Mouse (Mus musculus): ENCODE measurements at regions not wholly inside any gene's neighbourhood (a gene's known extent, or its start where the extent isn't known, plus 50 kb on each side); places are given as distances from the start of the nearest gene placed in this dataset.

- no peak for DNase-seq (ENCODE audit: low spot score in 2 of 2)
Observed at GRCm38 (mm10) chr12:16477572-16477971, 133.2 kb downstream of the Lpin1 start.

- peak in 1 of 2 experiments; percentile 6 for DNase-seq (ENCODE audit: low spot score in 2 of 2)
Observed at GRCm38 (mm10) chr12:16474361-16475080, 136.2 kb downstream of the Lpin1 start.

- DNase-seq (ENCODE audit: low spot score in 2 of 2), result no peak
Observed at GRCm38 (mm10) chr12:16457419-16457818, 153.3 kb downstream of the Lpin1 start.

DNA sequence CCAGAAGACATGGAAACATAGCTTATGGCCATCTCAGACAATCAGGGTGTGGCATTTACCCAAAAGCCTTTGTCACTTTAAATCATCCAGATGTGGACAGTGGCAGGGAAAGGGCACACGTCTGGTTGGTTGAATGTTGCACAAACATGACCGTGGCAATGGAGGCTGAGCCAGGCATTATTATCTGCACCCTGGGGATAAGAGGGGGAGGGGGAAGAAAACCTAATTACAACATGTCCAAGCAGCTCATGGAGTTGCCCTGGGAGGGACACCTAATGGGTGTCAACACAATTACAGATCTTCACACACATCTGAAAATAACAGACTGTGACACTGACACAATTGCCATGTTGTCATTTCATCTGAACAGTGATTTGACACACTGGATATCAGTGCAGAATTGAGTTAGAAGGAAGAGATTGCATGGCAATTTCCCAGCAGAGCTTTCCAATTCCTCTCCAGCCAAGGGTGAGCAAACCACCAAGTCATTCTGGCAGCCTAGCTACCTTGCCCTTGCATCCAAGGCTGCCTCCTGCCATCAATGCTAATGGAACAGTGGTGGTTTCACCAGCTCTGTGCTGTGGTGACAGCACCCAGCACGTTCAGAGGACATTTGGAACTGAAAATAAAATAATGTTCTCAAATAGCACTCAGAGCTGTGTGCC lies 159.9 kb downstream of the Lpin1 start:
- DNase-seq (ENCODE audit: low spot score in 2 of 2), result no peak

DNA sequence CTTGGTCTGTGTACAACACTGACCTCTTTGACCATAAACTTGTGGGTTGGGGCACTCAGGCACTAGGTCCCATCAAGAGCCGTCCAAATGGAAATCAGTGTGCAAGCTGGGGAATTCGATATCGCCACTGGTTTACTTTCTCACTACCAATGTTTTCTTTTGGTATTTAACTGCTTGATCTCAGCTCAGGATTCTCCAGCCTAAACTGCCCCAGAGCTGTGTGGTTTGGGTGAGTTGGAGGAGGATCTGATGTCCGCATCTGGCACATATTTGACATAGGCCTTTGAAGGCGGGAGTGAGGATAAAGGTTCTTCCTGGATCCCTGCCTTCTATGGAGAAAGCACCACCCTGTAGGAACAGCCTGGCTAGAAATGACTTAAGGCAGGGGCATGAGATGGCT lies 172.0 kb downstream of the Lpin1 start:
- no peak for DNase-seq (ENCODE audit: low spot score in 2 of 2)

GRCm38 (mm10) chr12:16436961-16437360 lies 173.8 kb downstream of the Lpin1 start:
- DNase-seq (ENCODE audit: low spot score in 2 of 2), result no peak

DNA sequence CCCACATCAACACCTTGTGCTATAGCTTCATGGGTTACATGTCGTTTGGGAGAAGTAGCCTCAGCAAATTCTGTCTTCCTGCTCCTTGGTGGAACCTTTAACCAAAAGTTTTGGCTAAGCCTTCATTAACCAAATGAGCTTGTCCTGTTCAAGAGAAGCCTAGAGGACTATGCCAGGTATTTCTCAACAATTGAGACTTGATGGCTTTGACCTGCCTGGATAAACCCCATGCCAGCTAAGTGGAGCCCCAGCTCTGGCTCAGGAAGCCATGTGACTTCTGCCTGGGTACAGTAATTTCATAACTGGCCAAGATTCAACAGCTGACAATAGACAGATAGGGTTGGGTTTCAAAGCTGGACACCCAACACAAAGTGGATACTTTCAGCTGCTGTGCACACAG lies 174.5 kb downstream of the Lpin1 start:
- no peak for DNase-seq (ENCODE audit: low spot score in 2 of 2)

- DNase-seq (ENCODE audit: low spot score in 2 of 2), result no peak
Observed at GRCm38 (mm10) chr12:16434739-16435138, 176.0 kb downstream of the Lpin1 start.

- DNase-seq (ENCODE audit: low spot score in 2 of 2), result no peak
Observed at GRCm38 (mm10) chr12:16434225-16434624, 176.5 kb downstream of the Lpin1 start.

DNA sequence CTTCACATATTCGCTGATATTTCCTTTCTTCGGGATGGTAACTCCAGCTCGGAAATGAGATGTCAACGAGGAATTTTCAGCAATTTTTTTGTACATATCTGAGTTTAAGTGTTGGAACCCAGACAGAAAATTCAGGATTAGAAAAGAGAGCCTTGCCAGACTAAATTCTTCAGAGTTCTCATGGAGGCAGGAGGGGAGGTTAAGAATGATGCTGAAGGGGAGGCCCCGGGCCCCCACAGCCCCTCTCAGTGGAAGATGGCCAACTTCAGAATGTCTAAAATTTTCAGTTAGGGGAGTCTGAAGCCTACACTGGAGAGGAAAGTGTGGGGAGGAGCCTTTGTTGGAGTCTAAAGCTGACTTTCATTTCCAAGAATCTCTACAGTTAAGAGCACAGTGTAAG lies 184.8 kb downstream of the Lpin1 start:
- DNase-seq (ENCODE audit: low spot score in 2 of 2), result no peak

DNA sequence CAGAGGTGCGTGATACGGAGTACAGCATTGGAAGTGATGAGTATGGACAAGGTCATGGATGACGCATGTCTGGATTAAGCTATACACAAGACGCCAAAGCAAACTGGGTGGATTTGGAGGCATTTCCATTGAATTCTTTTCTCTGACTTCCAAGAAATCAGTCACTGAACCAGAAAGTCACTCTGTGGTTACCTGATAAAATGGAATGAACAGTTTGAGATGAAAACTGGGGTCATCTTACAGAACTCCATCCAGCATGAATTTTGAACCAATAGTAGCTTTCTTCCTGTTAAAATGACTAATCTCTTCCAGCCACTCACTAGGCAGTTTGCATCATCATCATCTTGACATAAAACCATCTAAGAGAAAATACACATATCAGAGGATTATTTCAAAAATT lies 186.2 kb downstream of the Lpin1 start:
- DNase-seq (ENCODE audit: low spot score in 2 of 2), result no peak

- DNase-seq (ENCODE audit: low spot score in 2 of 2), result no peak
Observed at GRCm38 (mm10) chr12:16395720-16396119, 215.0 kb downstream of the Lpin1 start.

DNA sequence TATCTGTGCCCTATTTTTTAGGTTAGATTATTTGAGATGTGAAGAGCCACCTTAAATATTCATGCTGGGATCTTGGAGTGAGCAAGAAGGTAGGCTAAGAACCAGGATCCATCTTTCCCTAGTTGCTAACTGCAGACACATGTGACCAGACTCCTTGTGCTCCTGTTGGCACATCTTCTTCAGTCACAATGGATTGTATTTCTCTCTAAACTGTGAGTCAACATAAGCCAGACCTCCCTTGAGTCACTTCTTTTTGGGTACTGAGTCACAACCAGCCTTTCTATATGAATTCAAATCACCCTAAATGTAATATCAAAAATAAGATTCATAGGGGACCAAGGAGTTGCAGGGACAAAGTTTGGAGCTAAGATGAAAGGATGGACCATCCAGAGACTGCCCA lies 217.9 kb downstream of the Lpin1 start:
- DNase-seq (ENCODE audit: low spot score in 2 of 2), result no peak

DNA sequence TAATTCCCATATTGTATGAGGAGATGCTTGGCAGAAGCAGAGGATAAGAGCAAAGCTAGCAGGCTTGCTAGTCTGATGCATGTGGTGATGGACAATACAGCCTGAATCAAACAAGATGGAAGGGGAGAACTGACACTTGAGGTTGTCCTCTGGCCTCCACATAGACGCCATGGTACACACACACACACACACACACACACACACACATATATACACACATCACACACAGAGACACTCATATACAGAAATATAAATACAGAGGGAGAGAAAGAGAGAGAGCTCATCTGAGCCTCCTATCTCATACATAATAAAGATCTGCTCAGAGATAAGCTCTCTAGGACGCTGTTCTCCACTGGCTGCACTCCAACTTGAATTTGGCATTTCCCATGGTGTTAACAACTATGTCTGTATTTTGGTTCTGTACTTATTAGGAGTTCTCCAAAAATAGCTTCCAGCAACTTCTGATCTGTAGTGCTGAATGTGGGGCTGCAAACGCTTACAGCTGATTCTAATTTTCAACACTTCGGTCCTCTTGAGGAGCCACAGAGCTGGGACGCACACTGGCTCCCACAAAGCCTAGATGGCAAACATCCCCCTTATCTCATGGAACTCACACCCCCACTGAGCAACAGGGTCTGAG lies 219.0 kb downstream of the Lpin1 start:
- DNase-seq (ENCODE audit: low spot score in 2 of 2), result no peak

DNA sequence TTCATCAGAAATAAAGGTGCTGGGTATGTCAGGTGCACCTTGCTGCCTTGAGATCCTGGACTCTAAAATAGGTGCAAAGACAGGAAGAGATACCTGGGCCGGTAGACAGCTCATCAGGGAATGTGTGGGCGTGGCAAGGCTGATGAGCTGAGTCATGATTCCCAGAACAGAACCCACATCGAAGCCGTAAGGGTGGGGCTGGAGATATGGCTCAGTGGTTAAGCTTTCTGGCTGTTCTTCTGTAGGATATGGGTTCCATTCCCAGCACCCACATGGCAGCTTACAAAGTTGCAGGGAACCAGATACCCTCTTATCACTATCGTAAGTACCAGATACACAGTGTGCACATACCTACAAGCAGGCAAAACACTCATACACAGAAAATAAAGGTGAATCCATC lies 219.6 kb downstream of the Lpin1 start:
- DNase-seq (ENCODE audit: low spot score in 2 of 2), result no peak

DNA sequence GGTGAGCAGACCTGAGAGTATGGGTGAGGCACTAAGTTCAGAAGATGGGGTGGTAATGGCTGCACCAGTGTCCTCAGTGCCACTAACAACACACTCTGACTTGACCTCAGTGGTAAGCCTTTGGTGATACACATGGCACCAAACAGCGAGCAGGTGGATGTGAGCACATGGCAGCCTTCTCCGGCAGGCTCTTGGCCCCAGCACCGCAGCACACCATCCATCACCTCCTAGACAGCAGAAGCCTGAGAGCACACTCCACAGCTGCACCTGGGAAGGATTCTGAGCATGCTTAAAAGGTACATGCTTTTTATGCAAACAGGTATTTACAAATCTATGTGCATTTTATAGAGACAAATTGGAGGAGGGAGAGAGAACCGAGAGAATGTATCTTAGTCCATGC lies 223.7 kb downstream of the Lpin1 start:
- DNase-seq (ENCODE audit: low spot score in 2 of 2), result no peak

DNA sequence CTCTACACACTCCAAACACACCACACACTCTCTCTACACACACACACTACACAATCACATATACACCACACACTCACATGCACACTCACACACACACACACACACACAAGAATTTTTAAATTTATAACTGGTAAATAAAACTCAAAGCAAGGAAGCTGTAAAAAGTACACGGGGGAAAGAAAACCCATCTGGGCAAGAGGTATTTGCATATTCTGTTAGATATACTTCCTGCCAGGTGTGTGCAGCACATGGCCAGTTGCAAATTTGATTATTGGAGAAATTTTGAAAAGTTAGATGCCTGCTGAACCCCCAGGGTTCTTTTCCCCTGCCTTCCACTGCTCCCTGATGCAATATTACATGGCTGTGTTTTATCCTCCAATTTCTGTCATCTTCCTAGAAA lies 226.4 kb downstream of the Lpin1 start:
- no peak for DNase-seq (ENCODE audit: low spot score in 2 of 2)

DNA sequence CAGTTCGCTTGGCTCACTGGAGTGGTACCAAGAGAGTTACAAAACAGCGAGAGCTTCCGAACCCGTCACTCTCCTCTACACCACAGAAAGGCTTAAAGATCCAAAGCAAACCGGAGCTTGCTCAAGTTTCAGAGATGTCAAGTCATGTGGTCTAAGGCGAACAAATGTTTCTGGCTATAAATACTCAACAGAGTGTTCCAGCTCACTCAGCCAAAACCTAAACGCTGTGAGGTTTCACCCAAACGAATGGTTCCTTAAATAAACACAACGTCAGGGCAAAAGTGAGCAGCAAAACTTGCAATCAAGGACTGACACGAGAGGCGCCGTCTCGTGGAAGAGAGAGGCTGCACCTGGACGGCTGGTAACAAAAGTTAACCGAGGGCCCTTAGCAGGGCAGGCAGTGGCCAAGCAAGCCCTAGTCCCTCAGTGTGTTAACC lies 227.2 kb downstream of the Lpin1 start:
- DNase-seq (ENCODE audit: low spot score in 2 of 2), result no peak

DNA sequence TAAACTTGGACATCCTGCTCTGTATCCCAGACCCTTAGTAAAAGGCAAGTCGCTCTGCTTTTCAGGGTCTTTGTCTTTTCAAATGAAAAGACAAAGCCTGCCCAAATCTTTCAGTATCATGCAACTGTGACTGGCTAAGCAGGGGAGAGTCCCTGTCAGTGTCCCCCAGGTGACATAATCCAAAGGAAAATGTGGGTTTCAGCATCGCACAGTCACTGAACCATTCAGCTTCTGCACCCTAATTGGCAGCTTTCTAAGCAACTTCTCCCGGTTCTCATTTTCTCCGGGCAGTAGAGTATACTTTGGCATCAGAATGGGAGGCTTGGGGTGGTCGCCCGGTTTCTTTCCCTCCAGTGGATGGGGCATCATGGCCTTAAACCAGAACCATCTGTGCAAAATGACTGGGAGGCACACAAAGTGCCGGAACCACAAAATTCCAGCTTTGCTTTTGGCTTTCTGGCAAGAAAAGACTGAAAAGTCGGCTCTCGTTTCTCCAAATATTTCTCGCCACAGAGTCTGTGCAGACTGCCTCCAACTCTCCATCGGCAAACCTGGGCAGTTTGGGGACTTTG lies 228.3 kb downstream of the Lpin1 start:
- DNase-seq (ENCODE audit: low spot score in 2 of 2), result no peak

DNA sequence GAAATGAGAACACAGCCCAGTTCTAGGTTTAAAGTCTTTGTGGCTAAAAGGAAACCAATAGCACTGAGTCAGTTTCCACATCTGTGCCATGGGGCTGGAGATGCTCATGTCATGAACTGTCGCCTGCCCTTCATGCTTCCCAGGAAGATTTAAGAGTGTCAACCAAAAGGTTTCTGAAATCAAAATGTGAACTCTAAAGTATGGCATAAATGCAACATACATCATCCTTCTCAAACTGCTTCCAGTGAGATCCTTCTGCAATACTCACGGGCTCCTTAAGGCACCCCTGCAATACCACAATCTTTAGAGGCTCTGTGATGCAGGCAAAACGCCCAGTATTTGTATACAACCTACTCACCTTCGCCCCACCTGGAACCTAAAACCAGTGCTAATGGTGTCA lies 229.7 kb downstream of the Lpin1 start:
- DNase-seq (ENCODE audit: low spot score in 2 of 2), result no peak

DNA sequence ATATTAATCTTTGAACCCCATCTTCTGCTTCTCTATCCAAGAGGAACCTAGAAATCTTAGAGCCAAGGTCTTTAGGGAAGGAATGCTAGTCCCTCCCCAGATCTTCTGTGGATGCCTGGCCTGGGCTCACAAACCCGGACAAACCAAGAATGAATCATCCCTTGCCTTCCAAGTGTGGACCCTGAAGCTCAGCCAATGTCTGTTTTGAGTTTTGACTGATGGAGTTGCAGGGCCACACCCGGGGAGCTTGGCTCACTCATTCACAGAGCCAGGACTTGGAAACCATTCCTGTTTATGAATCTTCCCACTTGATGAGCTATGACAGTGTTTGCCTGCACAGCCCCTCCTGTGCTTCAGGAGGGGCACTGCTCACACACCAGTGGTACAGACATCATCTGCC lies 230.4 kb downstream of the Lpin1 start:
- DNase-seq (ENCODE audit: low spot score in 2 of 2), result no peak

DNA sequence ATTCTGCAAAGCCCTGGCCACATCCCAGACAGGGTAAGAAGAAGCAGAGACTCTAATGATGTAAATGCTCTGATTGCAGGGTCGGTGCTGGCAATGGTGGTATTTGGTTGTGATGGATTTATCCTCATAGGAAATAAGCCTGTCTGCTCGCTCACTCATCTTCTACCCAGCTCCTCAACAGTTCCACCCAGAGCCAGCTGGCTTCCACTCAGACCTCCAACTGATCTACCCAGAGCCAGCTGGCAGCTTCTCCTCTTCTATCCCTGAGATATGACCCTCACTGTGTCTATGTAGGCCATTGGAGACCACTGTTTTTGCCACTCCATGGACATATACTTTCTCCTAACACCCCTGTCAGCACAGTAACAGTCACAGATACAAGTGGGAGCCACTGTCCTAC lies 231.4 kb downstream of the Lpin1 start:
- DNase-seq (ENCODE audit: low spot score in 2 of 2), result no peak

DNA sequence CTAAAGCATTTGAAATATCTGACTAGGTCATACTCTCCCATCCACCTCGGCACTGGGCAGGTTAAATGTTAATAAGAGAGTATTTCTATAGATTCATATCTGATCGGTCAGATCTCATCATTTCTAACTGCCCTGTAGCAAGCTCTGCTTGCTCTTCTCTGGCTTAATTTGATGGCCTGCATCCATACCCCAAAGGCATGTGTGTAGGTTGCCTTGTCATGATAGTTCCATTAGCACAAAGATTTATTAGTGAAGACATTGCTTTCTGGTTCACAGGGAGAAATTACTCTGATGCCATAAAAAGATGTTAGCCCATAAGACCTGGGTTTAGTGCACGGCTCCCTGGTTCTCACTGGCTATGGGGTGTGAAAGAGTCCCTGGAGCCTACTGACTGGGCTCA lies 232.3 kb downstream of the Lpin1 start:
- no peak for DNase-seq (ENCODE audit: low spot score in 2 of 2)
